Comparison of ENCODE assay signal across 8 mouse cellular contexts in the genomic region with DNA sequence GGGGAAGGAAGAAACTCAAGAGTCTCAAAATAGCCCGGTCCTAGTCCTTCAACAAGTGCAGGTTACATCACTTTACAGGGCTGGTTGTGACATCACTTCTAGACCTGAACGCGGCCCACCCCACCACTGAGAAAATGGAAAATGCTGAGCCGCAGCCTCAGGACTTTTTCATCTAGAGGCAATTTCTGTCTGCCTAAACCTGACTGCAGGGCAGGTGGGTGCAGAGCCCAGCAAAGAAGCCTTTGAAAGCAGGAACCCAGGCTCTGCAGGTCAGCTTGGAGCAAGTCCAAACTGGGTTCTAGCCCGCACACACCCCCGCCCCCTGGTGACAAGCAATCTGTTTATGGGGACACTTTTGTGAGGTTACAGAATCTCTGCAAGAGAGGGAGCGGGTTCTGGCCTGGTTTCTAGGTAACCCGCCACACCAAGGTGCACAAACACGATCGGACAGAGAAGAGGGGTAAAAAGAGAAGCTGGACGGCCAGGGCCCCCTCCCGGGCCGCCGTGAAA.
DNase-seq lines count a peak whose midpoint lies in the region; ATAC-seq lines count a peak whose summit lies in the region.

No protein-coding gene starts in this region.

- no peaks in the 10 kb centered on the region for H3K36me3 ChIP-seq in heart, embryonic 10.5 days
- no peaks in the 10 kb centered on the region for H3K36me3 ChIP-seq in embryonic facial prominence, embryonic 11.5 days (replicated peaks; ENCODE audit: control insufficient read depth, insufficient read depth, low read depth, low read length)
- H3K36me3 ChIP-seq in hindbrain, embryonic 10.5 days, result no peaks in the 10 kb centered on the region
- H3K36me3 ChIP-seq in limb, embryonic 10.5 days, result no peaks in the 10 kb centered on the region

- H3K9me3 ChIP-seq in heart, embryonic 10.5 days, result no peaks in the 10 kb centered on the region
- H3K9me3 ChIP-seq in embryonic facial prominence, embryonic 11.5 days (replicated peaks; ENCODE audit: control insufficient read depth, low read length), result no peaks in the 10 kb centered on the region
- no peaks in the 10 kb centered on the region for H3K9me3 ChIP-seq in hindbrain, embryonic 10.5 days
- no peaks in the 10 kb centered on the region for H3K9me3 ChIP-seq in limb, embryonic 10.5 days (replicated peaks)

- H3K27ac ChIP-seq in heart, embryonic 10.5 days, result peak overlapping the region; percentile 96
- H3K27ac ChIP-seq in embryonic facial prominence, embryonic 11.5 days (replicated peaks; ENCODE audit: low read depth, low read length), result peak overlapping the region; percentile 98
- H3K27ac ChIP-seq in hindbrain, embryonic 10.5 days, result peak overlapping the region; percentile 97
- peak overlapping the region; percentile 98 for H3K27ac ChIP-seq in limb, embryonic 10.5 days

- peak; percentile 10 for ATAC-seq in embryonic facial prominence, embryonic 11.5 days (replicated peaks; ENCODE audit: insufficient number of reproducible peaks, low FRiP score, low TSS enrichment, low read depth)
- ATAC-seq in megakaryocyte progenitor cell, adult 5-6 weeks (replicated peaks; ENCODE audit: poor library complexity), result peak; percentile 52

- no peaks in the 10 kb centered on the region for H3K27me3 ChIP-seq in heart, embryonic 10.5 days (ENCODE audit: insufficient read depth, poor library complexity, severe bottlenecking)
- H3K27me3 ChIP-seq in embryonic facial prominence, embryonic 11.5 days (ENCODE audit: control insufficient read depth, insufficient read depth, low read length), result no peaks in the 10 kb centered on the region
- H3K27me3 ChIP-seq in hindbrain, embryonic 10.5 days (ENCODE audit: insufficient read depth, poor library complexity, severe bottlenecking), result peaks cover 7% of the 10 kb centered on the region; the same call in 1 of the 2 replicates
- no peaks in the 10 kb centered on the region for H3K27me3 ChIP-seq in limb, embryonic 10.5 days (ENCODE audit: low read depth, poor library complexity, severe bottlenecking)

- under 1% methylated on average over 14 of the region's 14 CpGs for WGBS in heart, embryonic 10.5 days
- 1% methylated on average over 14 of the region's 14 CpGs for WGBS in embryonic facial prominence, embryonic 11.5 days
- WGBS in hindbrain, embryonic 10.5 days, result under 1% methylated on average over 14 of the region's 14 CpGs
- 3% methylated on average over 14 of the region's 14 CpGs for WGBS in limb, embryonic 10.5 days

- H3K4me2 ChIP-seq in embryonic facial prominence, embryonic 11.5 days (ENCODE audit: low read depth, low read length), result peak overlapping the region; percentile 78

- peak overlapping the region; percentile 86 for H3K9ac ChIP-seq in embryonic facial prominence, embryonic 11.5 days (replicated peaks; ENCODE audit: low read length)

- no peak for DNase-seq in heart, embryonic 10.5 days (ENCODE audit: low spot score)
- no peak for DNase-seq in heart, adult 8-10 months (ENCODE audit: low spot score)
- DNase-seq in T-cell, adult 2 months (ENCODE audit: low spot score), result peak; percentile 3
- DNase-seq in embryonic facial prominence, embryonic 11.5 days (ENCODE audit: low spot score), result no peak
- no peak for DNase-seq in hindbrain, embryonic 10.5 days (ENCODE audit: low spot score)
- no peak for DNase-seq in limb, embryonic 10.5 days (ENCODE audit: low spot score)
- DNase-seq in thymus, postnatal 0 days (ENCODE audit: low spot score), result peak; percentile 6

- peaks cover 66% of the 10 kb centered on the region for H3K4me1 ChIP-seq in heart, embryonic 10.5 days
- peaks cover 4% of the 10 kb centered on the region for H3K4me1 ChIP-seq in embryonic facial prominence, embryonic 11.5 days (ENCODE audit: control insufficient read depth, insufficient read depth, low read length)
- peaks cover 90% of the 10 kb centered on the region for H3K4me1 ChIP-seq in hindbrain, embryonic 10.5 days (replicated peaks)
- peaks cover 93% of the 10 kb centered on the region for H3K4me1 ChIP-seq in limb, embryonic 10.5 days

- peak overlapping the region; percentile 65 for H3K4me3 ChIP-seq in heart, embryonic 10.5 days
- H3K4me3 ChIP-seq in embryonic facial prominence, embryonic 11.5 days (ENCODE audit: low read depth, low read length), result peak overlapping the region; percentile 42
- H3K4me3 ChIP-seq in hindbrain, embryonic 10.5 days, result peak overlapping the region; percentile 54
- peak overlapping the region; percentile 56 for H3K4me3 ChIP-seq in limb, embryonic 10.5 days

Comparison
In these comparisons a context has a peak if more than half of its experiments do, and no peak if none do; other contexts are left out.
1. DNase-seq: peak in T-cell, adult 2 months (single experiment) and thymus, postnatal 0 days (single experiment); none in heart, embryonic 10.5 days (single experiment), heart, adult 8-10 months (single experiment), embryonic facial prominence, embryonic 11.5 days (single experiment), hindbrain, embryonic 10.5 days (single experiment) and limb, embryonic 10.5 days (single experiment).
2. Peak in every context shown above with its lines, with median percentiles within 50 percentile points of each other: H3K27ac ChIP-seq and H3K4me3 ChIP-seq.